Mouse (Mus musculus): ENCODE results near the gene Tex22. TPM values are rescaled to one million over a fixed set of nuclear protein-coding genes. Genes with fewer than 3 reads are reported as not detected.

Tex22 gene
- under 1 TPM in 1 of 2 experiments, not detected in 1; 0.27 TPM for total RNA-seq (2021)
- long read RNA-seq, experiment 1 = 0 reads
- long read RNA-seq, experiment 2 = 0 reads

- DNase-seq (ENCODE audit: low spot score) = peak; percentile 87
Observed at GRCm38 (mm10) chr12:113074329-113075062, at the start of gene Tex22. Tex22 (plus strand) TSS chr12:113074502.

GRCm38 (mm10) chr12:113026557-113026956 is 47.7 kb upstream of the Tex22 start:
- DNase-seq (ENCODE audit: low spot score) = no peak

GRCm38 (mm10) chr12:113027495-113027894 is 46.8 kb upstream of the Tex22 start:
- DNase-seq (ENCODE audit: low spot score) = no peak

GRCm38 (mm10) chr12:113028067-113028466 is 46.2 kb upstream of the Tex22 start:
- no peak for DNase-seq (ENCODE audit: low spot score)

GRCm38 (mm10) chr12:113028898-113029297 is 45.4 kb upstream of the Tex22 start:
- DNase-seq (ENCODE audit: low spot score) = no peak

- no peak for DNase-seq (ENCODE audit: low spot score)
Observed at GRCm38 (mm10) chr12:113030046-113030445, 44.3 kb upstream of the Tex22 start.

GRCm38 (mm10) chr12:113030993-113031392 is 43.3 kb upstream of the Tex22 start:
- no peak for DNase-seq (ENCODE audit: low spot score)

GRCm38 (mm10) chr12:113031441-113031840 is 42.9 kb upstream of the Tex22 start:
- no peak for DNase-seq (ENCODE audit: low spot score)

GRCm38 (mm10) chr12:113032296-113033250 is 41.7 kb upstream of the Tex22 start:
- DNase-seq (ENCODE audit: low spot score) = no peak

GRCm38 (mm10) chr12:113035093-113035492 is 39.2 kb upstream of the Tex22 start:
- DNase-seq (ENCODE audit: low spot score) = no peak

GRCm38 (mm10) chr12:113036996-113037395 is 37.3 kb upstream of the Tex22 start:
- no peak for DNase-seq (ENCODE audit: low spot score)

GRCm38 (mm10) chr12:113038414-113038813 is 35.9 kb upstream of the Tex22 start:
- no peak for DNase-seq (ENCODE audit: low spot score)

GRCm38 (mm10) chr12:113041481-113042439 is 32.5 kb upstream of the Tex22 start:
- peak; percentile 49 for DNase-seq (ENCODE audit: low spot score)

GRCm38 (mm10) chr12:113042543-113042942 is 31.8 kb upstream of the Tex22 start:
- DNase-seq (ENCODE audit: low spot score) = no peak

GRCm38 (mm10) chr12:113044916-113045677 is 29.2 kb upstream of the Tex22 start:
- DNase-seq (ENCODE audit: low spot score) = peak; percentile 47

- DNase-seq (ENCODE audit: low spot score) = no peak
Observed at GRCm38 (mm10) chr12:113046861-113047260, 27.4 kb upstream of the Tex22 start.

- no peak for DNase-seq (ENCODE audit: low spot score)
Observed at GRCm38 (mm10) chr12:113048103-113048502, 26.2 kb upstream of the Tex22 start.

- DNase-seq (ENCODE audit: low spot score) = no peak
Observed at GRCm38 (mm10) chr12:113049836-113050235, 24.5 kb upstream of the Tex22 start.

GRCm38 (mm10) chr12:113050671-113051070 is 23.6 kb upstream of the Tex22 start:
- no peak for DNase-seq (ENCODE audit: low spot score)
